Mouse (Mus musculus) neural tube, embryonic 11.5 days (tissue): ENCODE measurements around the gene Gm49340. TPM values are rescaled to one million over a fixed set of nuclear protein-coding genes. Genes with fewer than 3 reads are reported as not detected.
"Not testable (repeated sequence)": the region's sequence is repeated elsewhere in the genome, so short reads cannot be mapped to it uniquely, and the experiment has no call there.

ENCODE experiments used
- ATAC-seq: fragments of 200-750 bp; cut with Nextera tagmentation; 2 replicates; pipeline ENCODE4 v1.8.0; 2017; ENCODE audit warnings: moderate number of reproducible peaks, mild to moderate bottlenecking, moderate TSS enrichment, moderate library complexity; ENCODE audit not compliant: insufficient read depth, low FRiP score, low TSS enrichment
- DNase-seq: peaks from one replicate; pipeline ENCODE4 v3.0.0-alpha.2; 2015; ENCODE audit warnings: low spot score
- H3K27ac ChIP-seq: fragments of 300-500 bp; sonication (generic); 2 replicates; pipeline ENCODE4 v1.5.1; 2014; ENCODE audit warnings: low read depth, mild to moderate bottlenecking, low read length
- H3K27me3 ChIP-seq: fragments of 300-500 bp; sonication (generic); 2 replicates; pipeline ENCODE4 v1.6.1; 2014; ENCODE audit warnings: mild to moderate bottlenecking, low read length, mixed read lengths; ENCODE audit not compliant: control insufficient read depth, insufficient read depth
- H3K36me3 ChIP-seq: fragments of 300-500 bp; sonication (generic); 2 replicates; pipeline ENCODE4 v1.6.1; 2014; ENCODE audit warnings: mild to moderate bottlenecking, low read length, moderate library complexity, mixed read lengths; ENCODE audit not compliant: control insufficient read depth, insufficient read depth
- H3K4me1 ChIP-seq: fragments of 300-500 bp; sonication (generic); 2 replicates; pipeline ENCODE4 v1.6.1; 2014; ENCODE audit warnings: low read length, mixed read lengths; ENCODE audit not compliant: control insufficient read depth, insufficient read depth
- H3K4me2 ChIP-seq: fragments of 300-500 bp; sonication (generic); 2 replicates; pipeline ENCODE4 v1.6.1; 2014; ENCODE audit warnings: low read depth, mild to moderate bottlenecking, moderate library complexity
- H3K4me3 ChIP-seq: fragments of 300-500 bp; sonication (generic); 2 replicates; pipeline ENCODE4 v1.5.1; 2014; ENCODE audit warnings: low read depth, low read length
- H3K9ac ChIP-seq: fragments of 300-500 bp; sonication (generic); 2 replicates; pipeline ENCODE4 v1.6.1; 2014; ENCODE audit warnings: mild to moderate bottlenecking, low read length
- H3K9me3 ChIP-seq: fragments of 300-500 bp; sonication (generic); 2 replicates; pipeline ENCODE4 v1.6.1; 2016; ENCODE audit warnings: low read length; ENCODE audit not compliant: control insufficient read depth
- WGBS: fragments of 180-500 bp; shearing (Covaris S2); extraction: QIAGEN DNeasy Blood & Tissue Kit; methylation state at CpG from one replicate; pipeline ENCODE4 v1.1.7; 2014; 5-methylcytosine and 5-hydroxymethylcytosine counted together
- polyA plus RNA-seq: library from polyadenylated mRNA; unstranded; fragments of >200 nt; fragmentation: Nextera tagmentation; extraction: Ambion mirVana; gene quantifications from 2 replicates; pipeline ENCODE4 v1.2.1, GENCODE M21; 2014

The Gm49340 gene
- polyA plus RNA-seq, 1 experiment from 2014 or later: not detected

GRCm38 (mm10) chr11:73318581-73318980, 11.0 kb upstream of the Gm49340 start:
- ATAC-seq, H3K4me1 ChIP-seq: not testable (repeated sequence)
- WGBS: 73% methylated on average over 2 of the region's 2 CpGs

GRCm38 (mm10) chr11:73321064-73321463, 8.5 kb upstream of the Gm49340 start:
- not testable (repeated sequence) for H3K4me2 ChIP-seq, H3K4me3 ChIP-seq

More at GRCm38 (mm10) chr11:73318581-73318980, 11.0 kb upstream of the Gm49340 start:
- H3K36me3 ChIP-seq, H3K27me3 ChIP-seq, H3K27ac ChIP-seq, H3K9ac ChIP-seq, H3K4me2 ChIP-seq, H3K9me3 ChIP-seq, DNase-seq, H3K4me3 ChIP-seq: not testable (repeated sequence)

GRCm38 (mm10) chr11:73323906-73324830, 5.4 kb upstream of the Gm49340 start:
- Histone ChIP-seq H3K36me3 (no peaks in the 10 kb centered on the region), H3K4me1 (no peaks in the 10 kb centered on the region), H3K9ac (no peak overlapping the region), H3K27ac (no peak overlapping the region), H3K27me3 (no peaks in the 10 kb centered on the region), H3K9me3 (no peaks in the 10 kb centered on the region), H3K4me3 (no peak overlapping the region), H3K4me2 (no peak overlapping the region)
- DNase-seq (no peak), ATAC-seq (no peak)
- 76% methylated on average over 9 of the region's 9 CpGs for WGBS

More at GRCm38 (mm10) chr11:73321064-73321463, 8.5 kb upstream of the Gm49340 start:
- WGBS: 90% methylated on average over 13 of the region's 13 CpGs
- H3K9me3 ChIP-seq, H3K9ac ChIP-seq, H3K27ac ChIP-seq, H3K36me3 ChIP-seq, H3K4me1 ChIP-seq, H3K27me3 ChIP-seq, ATAC-seq, DNase-seq: not testable (repeated sequence)

- DNase-seq (no peak), ATAC-seq (no peak)
- Histone ChIP-seq H3K27me3 (no peaks in the 10 kb centered on the region), H3K4me3 (no peak overlapping the region), H3K9ac (no peak overlapping the region), H3K4me1 (no peaks in the 10 kb centered on the region), H3K9me3 (no peaks in the 10 kb centered on the region), H3K27ac (no peak overlapping the region), H3K36me3 (no peaks in the 10 kb centered on the region), H3K4me2 (no peak overlapping the region)
- 56% methylated on average over 12 of the region's 12 CpGs for WGBS
Observed at GRCm38 (mm10) chr11:73326485-73326886, 3.1 kb upstream of the Gm49340 start.

- Histone ChIP-seq H3K27me3 (no peaks in the 10 kb centered on the region), H3K4me1 (no peaks in the 10 kb centered on the region), H3K27ac (no peak overlapping the region), H3K4me2 (no peak overlapping the region), H3K9me3 (no peaks in the 10 kb centered on the region), H3K4me3 (no peak overlapping the region), H3K36me3 (no peaks in the 10 kb centered on the region), H3K9ac (no peak overlapping the region)
- 82% methylated on average over 4 of the region's 4 CpGs for WGBS
- ATAC-seq (no peak), DNase-seq (no peak)
Observed at GRCm38 (mm10) chr11:73327361-73327760, 2.2 kb upstream of the Gm49340 start.

GRCm38 (mm10) chr11:73333357-73333756, 3.8 kb downstream of the Gm49340 start:
- H3K4me3 ChIP-seq: no peak overlapping the region
- no peak overlapping the region for H3K27ac ChIP-seq
- DNase-seq (no peak), ATAC-seq (no peak)
- no peak overlapping the region for H3K4me2 ChIP-seq
- no peak overlapping the region for H3K9ac ChIP-seq
- H3K9me3 ChIP-seq: no peaks in the 10 kb centered on the region
- 77% methylated on average over 2 of the region's 2 CpGs for WGBS
- no peaks in the 10 kb centered on the region for H3K4me1 ChIP-seq
- no peaks in the 10 kb centered on the region for H3K36me3 ChIP-seq
- no peaks in the 10 kb centered on the region for H3K27me3 ChIP-seq

- no peak overlapping the region for H3K27ac ChIP-seq
- 81% methylated on average over 4 of the region's 4 CpGs for WGBS
Observed at GRCm38 (mm10) chr11:73336919-73337318, 7.4 kb downstream of the Gm49340 start.

GRCm38 (mm10) chr11:73350483-73350882, 20.9 kb downstream of the Gm49340 start, which contains the start of gene Olfr20:
TSS of gene Olfr20 (plus strand) at chr11:73350783.
- WGBS: 54% methylated on average over 3 of the region's 3 CpGs
- H3K36me3 ChIP-seq: no peaks in the 10 kb centered on the region
- no peak for ATAC-seq

More at GRCm38 (mm10) chr11:73336919-73337318, 7.4 kb downstream of the Gm49340 start:
- Histone ChIP-seq H3K4me2 (no peak overlapping the region), H3K9ac (no peak overlapping the region), H3K4me3 (no peak overlapping the region), H3K9me3 (no peaks in the 10 kb centered on the region), H3K36me3 (no peaks in the 10 kb centered on the region), H3K4me1 (no peaks in the 10 kb centered on the region), H3K27me3 (no peaks in the 10 kb centered on the region)
- ATAC-seq (no peak), DNase-seq (no peak)

GRCm38 (mm10) chr11:73370946-73371345, 41.4 kb downstream of the Gm49340 start, which contains the start of gene Olfr376:
TSS of gene Olfr376 (plus strand) at chr11:73371246.
- Histone ChIP-seq H3K4me3 (no peak within 1 kb of the TSS), H3K4me1 (no peaks in the 10 kb centered on the region), H3K27ac (no peak within 1 kb of the TSS), H3K4me2 (no peak within 1 kb of the TSS), H3K9ac (no peak within 1 kb of the TSS), H3K27me3 (no peaks in the 10 kb centered on the region), H3K36me3 (no peaks in the 10 kb centered on the region), H3K9me3 (no peaks in the 10 kb centered on the region)
- WGBS: 85% methylated on average over 2 of the region's 2 CpGs
- DNase-seq: no peak
- ATAC-seq: no peak

More at GRCm38 (mm10) chr11:73350483-73350882, 20.9 kb downstream of the Gm49340 start, which contains the start of gene Olfr20:
- H3K27me3 ChIP-seq: no peaks in the 10 kb centered on the region
- H3K27ac ChIP-seq: no peak within 1 kb of the TSS
- H3K4me1 ChIP-seq: no peaks in the 10 kb centered on the region
- H3K4me2 ChIP-seq: no peak within 1 kb of the TSS
- DNase-seq: no peak
- no peaks in the 10 kb centered on the region for H3K9me3 ChIP-seq
- no peak within 1 kb of the TSS for H3K4me3 ChIP-seq
- no peak within 1 kb of the TSS for H3K9ac ChIP-seq
